In the genomic region with DNA sequence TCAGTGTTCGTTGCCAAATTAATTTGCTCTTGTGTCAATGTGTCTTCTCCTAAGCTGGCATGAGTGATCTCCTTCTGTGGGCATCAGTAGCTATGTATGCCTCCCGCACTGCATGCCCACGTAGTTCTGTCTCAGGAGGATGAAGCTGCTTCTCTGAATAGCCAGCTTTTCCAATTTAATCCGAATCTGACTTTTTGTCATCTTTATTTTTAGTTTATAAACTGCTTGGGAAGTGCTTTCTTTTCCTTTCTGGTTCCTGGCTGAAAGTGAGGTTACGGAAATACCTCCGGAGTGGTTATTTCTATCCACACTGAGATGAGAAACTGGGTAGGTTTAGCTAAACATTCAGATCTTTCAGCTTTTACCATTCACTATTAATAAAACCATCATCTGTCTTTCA, we compare ENCODE assay signal across 16 mouse cellular contexts.
DNase-seq lines count a peak whose midpoint lies in the region; ATAC-seq lines count a peak whose summit lies in the region.
"Had no signal": no experiment of that assay in that cellular context is flagged by ENCODE, and none has a peak within 500 bp of the region (broad histone marks: within the 10 kb centered on the region; RNA-seq: fewer than 3 reads in every experiment).

No protein-coding gene starts in this region.

- intact Hi-C loops in left cerebral cortex, postnatal 25 days (cut with DNase I): loop anchor here (10.0 kb wide), 1 partner anchor 338 kb away; a partner anchor contains a TSS

- no peak for ATAC-seq in megakaryocyte, adult 5-6 weeks (ENCODE audit: poor library complexity, severe bottlenecking)
- ATAC-seq: forebrain, embryonic 16.5 days; hindbrain, embryonic 16.5 days had no signal

- peak; percentile 41 to 58 for DNase-seq in frontal cortex, adult 2 months (ENCODE audit: extremely low spot score in 1 of 2, low spot score in 1 of 2)
- DNase-seq in frontal cortex, postnatal 10 days (ENCODE audit: low spot score in 2 of 2): no peak
- peak; percentile 14 for DNase-seq in layer of hippocampus, adult 9-11 months
- DNase-seq in layer of hippocampus, adult 11-12 months (ENCODE audit: low spot score): no peak
- DNase-seq in right cerebral cortex, adult 2 months (ENCODE audit: low spot score in 2 of 2): peak; percentile 24 to 30
- DNase-seq in right cerebral cortex, postnatal 25 days: no peak
- peak; percentile 16 to 84 for DNase-seq in left cerebral cortex, postnatal 25 days (ENCODE audit: low spot score in 2 of 2)
- DNase-seq: cerebellum, adult 18-20 months; cerebellum, adult 9-11 months; cerebellum, postnatal 36 days; gastrocnemius, adult 2 months; gastrocnemius, postnatal 25 days; heart, postnatal 36 days had no signal

Comparison
In these comparisons a context has a peak if more than half of its experiments do, and no peak if none do; other contexts are left out.
1. DNase-seq: peak in frontal cortex, adult 2 months (2 of 2), layer of hippocampus, adult 9-11 months (single experiment), right cerebral cortex, adult 2 months (2 of 2) and left cerebral cortex, postnatal 25 days (2 of 2); none in frontal cortex, postnatal 10 days (0 of 2), layer of hippocampus, adult 11-12 months (single experiment) and right cerebral cortex, postnatal 25 days (single experiment).